Mouse (Mus musculus) brain, embryonic 14.5 days (tissue): ENCODE data around the gene Hoxd10.

Experiments
- CTCF ChIP-seq: fragments of 200-500 bp; IDR thresholded peaks from 2 replicates; pipeline ENCODE4 v1.5.1; 2012; ENCODE audit warnings: inconsistent platforms, mild to moderate bottlenecking, moderate library complexity, borderline replicate concordance; ENCODE audit not compliant: insufficient read depth, insufficient read length; ENCODE audit errors: extremely low read depth
- POLR2A ChIP-seq: fragments of 200-500 bp; IDR thresholded peaks from 2 replicates; pipeline ENCODE4 v1.6.1; 2012; ENCODE audit warnings: mild to moderate bottlenecking, inconsistent platforms, borderline replicate concordance; ENCODE audit not compliant: poor library complexity, insufficient read depth, insufficient read length, severe bottlenecking; ENCODE audit errors: extremely low read depth

DNA sequence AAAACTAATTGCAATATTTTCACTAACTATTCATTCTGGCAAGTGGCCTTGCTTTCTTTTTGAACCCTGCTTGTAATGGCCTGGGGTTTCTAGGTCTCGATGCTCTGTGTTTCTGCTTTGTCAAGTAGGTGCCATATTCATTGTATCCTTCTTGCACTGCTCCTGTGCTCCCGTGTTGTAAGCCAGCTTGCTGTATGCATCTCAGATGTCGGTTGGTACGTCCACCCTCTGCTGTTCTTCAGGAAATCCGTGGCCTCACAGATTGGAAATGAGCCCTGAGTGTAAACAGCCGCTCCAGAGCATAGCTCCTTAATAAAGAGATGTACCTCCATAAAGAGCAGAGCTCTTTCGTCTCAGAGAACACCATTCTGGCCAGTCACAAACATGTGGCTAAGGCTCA lies 15.9 kb downstream of the Hoxd10 start:
- no peak for TF ChIP-seq CTCF
- TF ChIP-seq POLR2A = no peak
